Mouse (Mus musculus): Measurements from ENCODE around the gene Kel. TPM values are rescaled to one million over a fixed set of nuclear protein-coding genes. Genes with fewer than 3 reads are reported as not detected.

The Kel gene
- not detected for total RNA-seq (2021)
- long read RNA-seq, experiment 1 = 0 reads
- long read RNA-seq, experiment 2 = 0 reads

- intact Hi-C loops (cut with DNase I) = no loop called here
- DNase-seq (ENCODE audit: low spot score in 2 of 2) = no peak
Measured at GRCm38 (mm10) chr6:41704123-41704522, at the start of gene Kel. Kel (minus strand) TSS chr6:41704339.

GRCm38 (mm10) chr6:41744664-41745392, 40.7 kb upstream of the Kel start:
- intact Hi-C loops (cut with DNase I) = no loop called here
- DNase-seq (ENCODE audit: low spot score in 2 of 2) = no peak

- no peak for DNase-seq (ENCODE audit: low spot score in 2 of 2)
- intact Hi-C loops (cut with DNase I) = no loop called here
Measured at GRCm38 (mm10) chr6:41741101-41741500, 37.0 kb upstream of the Kel start.

- intact Hi-C loops (cut with DNase I) = no loop called here
- DNase-seq (ENCODE audit: low spot score in 2 of 2) = peak in 1 of 2 experiments; percentile 33
Measured at GRCm38 (mm10) chr6:41734719-41735470, 30.8 kb upstream of the Kel start.

GRCm38 (mm10) chr6:41727989-41728609, 24.0 kb upstream of the Kel start:
- no peak for DNase-seq (ENCODE audit: low spot score in 2 of 2)
- intact Hi-C loops (cut with DNase I) = no loop called here

GRCm38 (mm10) chr6:41721430-41721829, 17.3 kb upstream of the Kel start:
- intact Hi-C loops (cut with DNase I) = no loop called here
- no peak for DNase-seq (ENCODE audit: low spot score in 2 of 2)

- intact Hi-C loops (cut with DNase I) = no loop called here
- DNase-seq (ENCODE audit: low spot score in 2 of 2) = no peak
Measured at GRCm38 (mm10) chr6:41710281-41710680, 6.1 kb upstream of the Kel start.

GRCm38 (mm10) chr6:41706275-41706674, 2.1 kb upstream of the Kel start:
- intact Hi-C loops (cut with DNase I) = no loop called here
- no peak for DNase-seq (ENCODE audit: low spot score in 2 of 2)

GRCm38 (mm10) chr6:41702928-41703327, 1.2 kb downstream of the Kel start:
- no peak for DNase-seq (ENCODE audit: low spot score in 2 of 2)
- intact Hi-C loops (cut with DNase I) = no loop called here

GRCm38 (mm10) chr6:41701245-41701644, 2.9 kb downstream of the Kel start:
- DNase-seq (ENCODE audit: low spot score in 2 of 2) = no peak
- intact Hi-C loops (cut with DNase I) = no loop called here

GRCm38 (mm10) chr6:41694407-41694806, 9.7 kb downstream of the Kel start:
- intact Hi-C loops (cut with DNase I) = no loop called here

GRCm38 (mm10) chr6:41692200-41692599, 11.9 kb downstream of the Kel start:
- DNase-seq (ENCODE audit: low spot score in 2 of 2) = no peak
- intact Hi-C loops (cut with DNase I) = no loop called here

More at GRCm38 (mm10) chr6:41694407-41694806, 9.7 kb downstream of the Kel start:
- no peak for DNase-seq (ENCODE audit: low spot score in 2 of 2)

- DNase-seq (ENCODE audit: low spot score in 2 of 2) = no peak
- intact Hi-C loops (cut with DNase I) = no loop called here
Measured at GRCm38 (mm10) chr6:41685596-41685995, 18.5 kb downstream of the Kel start.

- DNase-seq (ENCODE audit: low spot score in 2 of 2) = no peak
- intact Hi-C loops (cut with DNase I) = no loop called here
Measured at GRCm38 (mm10) chr6:41684911-41685310, 19.2 kb downstream of the Kel start.

- intact Hi-C loops (cut with DNase I) = no loop called here
- no peak for DNase-seq (ENCODE audit: low spot score in 2 of 2)
Measured at GRCm38 (mm10) chr6:41684131-41684530, 20.0 kb downstream of the Kel start, which contains the start of gene Llcfc1. Llcfc1 (plus strand) TSS chr6:41684431.

GRCm38 (mm10) chr6:41681656-41682055, 22.5 kb downstream of the Kel start:
- intact Hi-C loops (cut with DNase I) = no loop called here
- no peak for DNase-seq (ENCODE audit: low spot score in 2 of 2)

GRCm38 (mm10) chr6:41680669-41681068, 23.5 kb downstream of the Kel start, which contains the start of gene Trpv5:
Trpv5 (minus strand) TSS chr6:41680769.
- intact Hi-C loops (cut with DNase I) = no loop called here
- no peak for DNase-seq (ENCODE audit: low spot score in 2 of 2)

- DNase-seq (ENCODE audit: low spot score in 2 of 2) = no peak
- intact Hi-C loops (cut with DNase I) = no loop called here
Measured at GRCm38 (mm10) chr6:41676530-41676929, 27.6 kb downstream of the Kel start.

- DNase-seq (ENCODE audit: low spot score in 2 of 2) = peak in 1 of 2 experiments; percentile 7
- intact Hi-C loops (cut with DNase I) = no loop called here
Measured at GRCm38 (mm10) chr6:41662320-41662719, 41.8 kb downstream of the Kel start.

- intact Hi-C loops (cut with DNase I) = no loop called here
Measured at GRCm38 (mm10) chr6:41658487-41658886, 45.7 kb downstream of the Kel start.

More at GRCm38 (mm10) chr6:41658487-41658886, 45.7 kb downstream of the Kel start:
- DNase-seq (ENCODE audit: low spot score in 2 of 2) = no peak

Data from left cerebral cortex, postnatal 14 days (tissue).